Mouse (Mus musculus) layer of hippocampus, adult 18-20 months (tissue): Measurements from ENCODE around the gene Pias4. TPM values are rescaled to one million over a fixed set of nuclear protein-coding genes. Genes with fewer than 3 reads are reported as not detected.

Experiments used
- microRNA-seq, 2 experiments: library from miRNA; unstranded; fragments of <30 nt; microRNA quantifications; one replicate each; pipeline ENCODE4 v1.2.0; 2021
- total RNA-seq, 2 experiments: library from RNA; stranded (reverse); gene quantifications; 2 replicates each; pipeline ENCODE4 v1.2.3; 2021

Pias4 gene
- total RNA-seq, 2 experiments from 2014 or later, result 27.5 to 30.8 TPM

Small RNAs within 50 kb of the gene (microRNA-seq; reads per million reads assigned to microRNA genes)
- gene Mir5615-1 (0 reads per million in 2 experiments), gene Mir5615-2 (0 reads per million in 2 experiments)

Other genes with a start within 250 kb of the Pias4 start
- gene Lmnb2, start 249.7 kb downstream of the Pias4 start, total RNA-seq, result 10 to 100 TPM; 19.5 to 22.3 TPM
- gene Gadd45b, start 237.8 kb downstream of the Pias4 start, total RNA-seq, result 10 to 100 TPM; 24.9 to 28.1 TPM
- 100 to 1,000 TPM; 166 to 173 TPM for gene Gng7, start 153.0 kb downstream of the Pias4 start, total RNA-seq
- 10 to 100 TPM; 96.6 to 98.2 TPM for gene Diras1, start 142.3 kb downstream of the Pias4 start, total RNA-seq
- gene Slc39a3, start 130.5 kb downstream of the Pias4 start, total RNA-seq, result 10 to 100 TPM; 62.1 to 64.4 TPM
- 100 to 1,000 TPM; 180 to 183 TPM for gene Sgta, start 107.7 kb downstream of the Pias4 start, total RNA-seq
- 10 to 100 TPM; 50.5 to 50.6 TPM for gene Thop1, start 97.9 kb downstream of the Pias4 start, total RNA-seq
- gene Creb3l3, start 69.0 kb downstream of the Pias4 start, total RNA-seq, result under 1 TPM; 0.57 to 0.63 TPM
- 100 to 1,000 TPM; 130 to 136 TPM for gene Map2k2, start 62.0 kb downstream of the Pias4 start, total RNA-seq
- 100 to 1,000 TPM; 122 to 126 TPM for gene Zbtb7a, start 32.7 kb downstream of the Pias4 start, total RNA-seq
- gene Eef2, start 8.7 kb upstream of the Pias4 start, total RNA-seq, result 100 to 1,000 TPM; 907 to 934 TPM
- gene Dapk3, start 15.1 kb upstream of the Pias4 start, total RNA-seq, result 10 to 100 TPM; 71.9 to 76.4 TPM
- gene 4930442H23Rik, start 15.9 kb upstream of the Pias4 start, total RNA-seq, result not detected
- under 1 TPM; 0.23 to 0.27 TPM for gene Nmrk2, start 34.1 kb upstream of the Pias4 start, total RNA-seq
- 100 to 1,000 TPM; 150 to 155 TPM for gene Atcay, start 62.9 kb upstream of the Pias4 start, total RNA-seq
- gene Zfr2, start 65.2 kb upstream of the Pias4 start, total RNA-seq, result 10 to 100 TPM; 57.6 to 63.6 TPM
- gene Matk, start 85.0 kb upstream of the Pias4 start, total RNA-seq, result 100 to 1,000 TPM; 204 to 214 TPM
- 10 to 100 TPM; 36.9 to 40.4 TPM for gene Mrpl54, start 99.0 kb upstream of the Pias4 start, total RNA-seq
- 10 to 100 TPM; 39.3 to 40.9 TPM for gene Apba3, start 99.0 kb upstream of the Pias4 start, total RNA-seq
- 1 to 10 TPM in 1 of 2 experiments, under 1 TPM in 1; 0.62 to 1.7 TPM for gene Tjp3, start 123.7 kb upstream of the Pias4 start, total RNA-seq
- gene Pip5k1c, start 125.0 kb upstream of the Pias4 start, total RNA-seq, result 100 to 1,000 TPM; 303 to 304 TPM
- 10 to 100 TPM; 31.1 to 31.2 TPM for gene Cactin, start 153.2 kb upstream of the Pias4 start, total RNA-seq
- 1 to 10 TPM in 1 of 2 experiments, under 1 TPM in 1; 0.74 to 1.0 TPM for gene Tbxa2r, start 160.8 kb upstream of the Pias4 start, total RNA-seq
- 1 to 10 TPM; 1.8 TPM for gene Gipc3, start 175.3 kb upstream of the Pias4 start, total RNA-seq
- gene Hmg20b, start 182.6 kb upstream of the Pias4 start, total RNA-seq, result 10 to 100 TPM; 32.4 to 37.0 TPM
- 10 to 100 TPM; 42.2 to 44.4 TPM for gene Mfsd12, start 189.6 kb upstream of the Pias4 start, total RNA-seq
- 1 to 10 TPM; 1.6 to 2.0 TPM for gene 4930404N11Rik, start 197.9 kb upstream of the Pias4 start, total RNA-seq
- gene Fzr1, start 210.6 kb upstream of the Pias4 start, total RNA-seq, result 10 to 100 TPM; 70.8 to 72.5 TPM
- gene Dohh, start 216.5 kb upstream of the Pias4 start, total RNA-seq, result 10 to 100 TPM; 82.0 to 82.9 TPM
- gene Gm48551, start 216.5 kb upstream of the Pias4 start, total RNA-seq, result 1 to 10 TPM; 4.1 to 4.8 TPM
- 1 to 10 TPM; 4.2 to 6.9 TPM for gene Gm48552, start 221.1 kb upstream of the Pias4 start, total RNA-seq
- gene Smim24, start 225.1 kb upstream of the Pias4 start, total RNA-seq, result 1 to 10 TPM; 1.8 to 2.4 TPM